Mouse (Mus musculus) midbrain, embryonic 11.5 days (tissue): ENCODE measurements around the gene Rbm14. TPM values are rescaled to one million over a fixed set of nuclear protein-coding genes. Genes with fewer than 3 reads are reported as not detected.
"Not testable (repeated sequence)": the region's sequence is repeated elsewhere in the genome, so short reads cannot be mapped to it uniquely, and the experiment has no call there.

ENCODE experiments used
- ATAC-seq: fragments of 200-750 bp; cut with Nextera tagmentation; 2 replicates; pipeline ENCODE4 v1.8.0; 2017; ENCODE audit warnings: moderate TSS enrichment, moderate library complexity; ENCODE audit not compliant: low FRiP score
- DNase-seq: peaks from one replicate; pipeline ENCODE4 v3.0.0; 2015; ENCODE audit warnings: low spot score; ENCODE audit errors: missing footprints
- H3K27ac ChIP-seq: fragments of 300-500 bp; sonication (generic); 2 replicates; pipeline ENCODE4 v1.5.1; 2014; ENCODE audit warnings: low read depth, low read length
- H3K27me3 ChIP-seq: fragments of 300-500 bp; sonication (generic); 2 replicates; pipeline ENCODE4 v1.6.1; 2014; ENCODE audit warnings: mild to moderate bottlenecking, low read length, moderate library complexity, mixed read lengths; ENCODE audit not compliant: control insufficient read depth, insufficient read depth
- H3K36me3 ChIP-seq: fragments of 300-500 bp; sonication (generic); 2 replicates; pipeline ENCODE4 v1.6.1; 2014; ENCODE audit warnings: mild to moderate bottlenecking, low read length, moderate library complexity, mixed read lengths; ENCODE audit not compliant: control insufficient read depth, insufficient read depth
- H3K4me1 ChIP-seq: fragments of 300-500 bp; sonication (generic); 2 replicates; pipeline ENCODE4 v1.6.1; 2014; ENCODE audit warnings: low read length; ENCODE audit not compliant: control insufficient read depth, insufficient read depth
- H3K4me2 ChIP-seq: fragments of 300-500 bp; sonication (generic); 2 replicates; pipeline ENCODE4 v1.6.1; 2014; ENCODE audit warnings: mild to moderate bottlenecking, moderate library complexity
- H3K4me3 ChIP-seq: fragments of 300-500 bp; sonication (generic); 2 replicates; pipeline ENCODE4 v1.5.1; 2014; ENCODE audit warnings: low read depth, low read length
- H3K9ac ChIP-seq: fragments of 300-500 bp; sonication (generic); 2 replicates; pipeline ENCODE4 v1.6.1; 2014; ENCODE audit warnings: low read length
- H3K9me3 ChIP-seq: fragments of 300-500 bp; sonication (generic); 2 replicates; pipeline ENCODE4 v1.6.1; 2016; ENCODE audit warnings: low read length; ENCODE audit not compliant: control insufficient read depth
- WGBS: fragments of 180-500 bp; shearing (Covaris S2); extraction: QIAGEN DNeasy Blood & Tissue Kit; methylation state at CpG from one replicate; pipeline ENCODE4 v1.1.7; 2014; 5-methylcytosine and 5-hydroxymethylcytosine counted together
- polyA plus RNA-seq: library from polyadenylated mRNA; unstranded; fragments of >200 nt; fragmentation: Nextera tagmentation; extraction: Ambion mirVana; gene quantifications from 2 replicates; pipeline ENCODE4 v1.2.1, GENCODE M21; 2014

Gene Rbm14
- polyA plus RNA-seq, 1 experiment from 2014 or later, result 113 TPM

GRCm38 (mm10) chr19:4828444-4829114 is 17.1 kb upstream of the Rbm14 start:
- ATAC-seq, result no peak

GRCm38 (mm10) chr19:4820678-4821303 is 9.4 kb upstream of the Rbm14 start:
- H3K4me1 ChIP-seq, result no peaks in the 10 kb centered on the region
- H3K4me3 ChIP-seq, result no peak overlapping the region
- DNase-seq, result no peak
- H3K36me3 ChIP-seq, result peaks cover 2% of the 10 kb centered on the region; the same call in 1 of the 2 replicates
- ATAC-seq, result no peak
- H3K9ac ChIP-seq, result no peak overlapping the region
- no peaks in the 10 kb centered on the region for H3K27me3 ChIP-seq
- no peak overlapping the region for H3K27ac ChIP-seq
- no peak overlapping the region for H3K4me2 ChIP-seq
- 92% methylated on average over 5 of the region's 5 CpGs for WGBS
- H3K9me3 ChIP-seq, result no peaks in the 10 kb centered on the region

More at GRCm38 (mm10) chr19:4828444-4829114, 17.1 kb upstream of the Rbm14 start:
- Histone ChIP-seq H3K36me3 (peaks cover 2% of the 10 kb centered on the region; the same call in 1 of the 2 replicates), H3K4me2 (no peak overlapping the region), H3K27me3 (no peaks in the 10 kb centered on the region), H3K4me1 (no peaks in the 10 kb centered on the region), H3K4me3 (no peak overlapping the region), H3K9ac (no peak overlapping the region), H3K9me3 (no peaks in the 10 kb centered on the region), H3K27ac (no peak overlapping the region)
- 62% methylated on average over 16 of the region's 16 CpGs for WGBS
- DNase-seq, result no peak

GRCm38 (mm10) chr19:4817182-4817835 is 5.9 kb upstream of the Rbm14 start:
- ATAC-seq (no peak), DNase-seq (peak; percentile 35)
- no peaks in the 10 kb centered on the region for H3K36me3 ChIP-seq
- H3K9ac ChIP-seq, result no peak overlapping the region
- H3K4me1 ChIP-seq, result peaks cover under 1% of the 10 kb centered on the region; the same call in 1 of the 2 replicates
- no peak overlapping the region for H3K4me2 ChIP-seq
- no peaks in the 10 kb centered on the region for H3K27me3 ChIP-seq
- H3K4me3 ChIP-seq, result no peak overlapping the region
- no peaks in the 10 kb centered on the region for H3K9me3 ChIP-seq
- no peak overlapping the region for H3K27ac ChIP-seq
- WGBS, result 65% methylated on average over 1 of the region's 1 CpGs

- ATAC-seq (no peak), DNase-seq (no peak)
- no peaks in the 10 kb centered on the region for H3K9me3 ChIP-seq
- no peak overlapping the region for H3K4me3 ChIP-seq
- H3K36me3 ChIP-seq, result no peaks in the 10 kb centered on the region
- H3K9ac ChIP-seq, result no peak overlapping the region
- H3K27ac ChIP-seq, result no peak overlapping the region
- WGBS, result 76% methylated on average over 6 of the region's 6 CpGs
- no peak overlapping the region for H3K4me2 ChIP-seq
- no peaks in the 10 kb centered on the region for H3K27me3 ChIP-seq
- H3K4me1 ChIP-seq, result peaks cover 17% of the 10 kb centered on the region
Observed at GRCm38 (mm10) chr19:4813015-4813414, 1.6 kb upstream of the Rbm14 start.

GRCm38 (mm10) chr19:4812334-4812949 is 1.0 kb upstream of the Rbm14 start:
- not testable (repeated sequence) for ATAC-seq, H3K27me3 ChIP-seq, DNase-seq, H3K36me3 ChIP-seq, H3K27ac ChIP-seq, H3K9me3 ChIP-seq
- Histone ChIP-seq H3K4me3 (peak overlapping the region; percentile 90), H3K4me1 (peaks cover 17% of the 10 kb centered on the region), H3K9ac (peak overlapping the region; percentile 86), H3K4me2 (peak overlapping the region; percentile 84)
- WGBS, result 81% methylated on average over 8 of the region's 8 CpGs

GRCm38 (mm10) chr19:4811909-4812242 is 442 bp upstream of the Rbm14 start:
- H3K9ac ChIP-seq, result peak overlapping the region; percentile 86
- ATAC-seq (peak; percentile 49; the same call in 1 of the 2 replicates), DNase-seq (no peak)
- H3K27me3 ChIP-seq, result no peaks in the 10 kb centered on the region
- H3K4me3 ChIP-seq, result peak overlapping the region; percentile 90
- peaks cover 17% of the 10 kb centered on the region for H3K4me1 ChIP-seq
- peak overlapping the region; percentile 80; the same call in 1 of the 2 replicates for H3K27ac ChIP-seq
- no peaks in the 10 kb centered on the region for H3K9me3 ChIP-seq
- peak overlapping the region; percentile 84 for H3K4me2 ChIP-seq
- H3K36me3 ChIP-seq, result no peaks in the 10 kb centered on the region
- WGBS, result 8% methylated on average over 12 of the region's 12 CpGs

- WGBS, result 0% methylated on average over 17 of the region's 17 CpGs
- no peak for ATAC-seq
- H3K4me3 ChIP-seq, result peak overlapping the region; percentile 90
Observed at GRCm38 (mm10) chr19:4810746-4811062, 730 bp downstream of the Rbm14 start.

GRCm38 (mm10) chr19:4810309-4810708 is 1.1 kb downstream of the Rbm14 start:
- Histone ChIP-seq H3K27ac (no peak overlapping the region), H3K36me3 (no peaks in the 10 kb centered on the region), H3K4me1 (peaks cover 17% of the 10 kb centered on the region), H3K9ac (peak overlapping the region; percentile 73), H3K4me2 (peak overlapping the region; percentile 84), H3K4me3 (peak overlapping the region; percentile 90), H3K9me3 (no peaks in the 10 kb centered on the region), H3K27me3 (no peaks in the 10 kb centered on the region)
- 0% methylated on average over 14 of the region's 14 CpGs for WGBS
- DNase-seq (no peak), ATAC-seq (no peak)

More at GRCm38 (mm10) chr19:4810746-4811062, 730 bp downstream of the Rbm14 start:
- Histone ChIP-seq H3K4me2 (peak overlapping the region; percentile 84), H3K27me3 (no peaks in the 10 kb centered on the region), H3K9me3 (no peaks in the 10 kb centered on the region), H3K4me1 (peaks cover 17% of the 10 kb centered on the region), H3K9ac (peak overlapping the region; percentile 73), H3K27ac (peak overlapping the region; percentile 83), H3K36me3 (no peaks in the 10 kb centered on the region)
- no peak for DNase-seq

- 86% methylated on average over 10 of the region's 10 CpGs for WGBS
- peaks cover under 1% of the 10 kb centered on the region; the same call in 1 of the 2 replicates for H3K4me1 ChIP-seq
- peaks cover 29% of the 10 kb centered on the region for H3K36me3 ChIP-seq
- no peak overlapping the region for H3K9ac ChIP-seq
- no peak overlapping the region for H3K4me2 ChIP-seq
- H3K9me3 ChIP-seq, result no peaks in the 10 kb centered on the region
- no peak overlapping the region for H3K27ac ChIP-seq
- H3K27me3 ChIP-seq, result no peaks in the 10 kb centered on the region
- ATAC-seq (no peak), DNase-seq (no peak)
- H3K4me3 ChIP-seq, result no peak overlapping the region
Observed at GRCm38 (mm10) chr19:4803283-4803682, 8.2 kb downstream of the Rbm14 start.
